Mouse (Mus musculus): ENCODE measurements around the gene Rxra. TPM values are rescaled to one million over a fixed set of nuclear protein-coding genes. Genes with fewer than 3 reads are reported as not detected.

Rxra gene
- polyA plus RNA-seq (2014; fragmentation: Nextera tagmentation; extraction: Ambion mirVana) = 4.2 and 5.2 TPM in 2 replicates

GRCm38 (mm10) chr2:27676106-27676477, at the start of gene Rxra:
Rxra (plus strand) TSS chr2:27676440.
- ATAC-seq (replicated peaks; ENCODE audit: insufficient number of reproducible peaks, low FRiP score, low TSS enrichment) = no peak
- no peaks in the 10 kb centered on the region for H3K36me3 ChIP-seq (ENCODE audit: control insufficient read depth, insufficient read depth, low read length)
- peak within 1 kb of the TSS; percentile 74 for H3K4me3 ChIP-seq (ENCODE audit: low read depth, low read length)
- peak within 1 kb of the TSS; percentile 98 for H3K4me2 ChIP-seq
- H3K4me1 ChIP-seq (ENCODE audit: control insufficient read depth, insufficient read depth, low read length) = peaks cover 43% of the 10 kb centered on the region
- H3K27me3 ChIP-seq (ENCODE audit: control insufficient read depth, insufficient read depth, low read length) = peaks cover 12% of the 10 kb centered on the region; the same call in 1 of the 2 replicates
- H3K9me3 ChIP-seq (replicated peaks; ENCODE audit: control insufficient read depth, low read length) = no peaks in the 10 kb centered on the region
- 5% methylated on average over 16 of the region's 16 CpGs for WGBS (ENCODE audit: insufficient replicate concordance)
- peak within 1 kb of the TSS; percentile 95 for H3K27ac ChIP-seq (ENCODE audit: low read depth, low read length)
- peak within 1 kb of the TSS; percentile 96 for H3K9ac ChIP-seq (ENCODE audit: low read depth, low read length)

- H3K4me2 ChIP-seq = no peak overlapping the region
- no peaks in the 10 kb centered on the region for H3K9me3 ChIP-seq (replicated peaks; ENCODE audit: control insufficient read depth, low read length)
- H3K4me1 ChIP-seq (ENCODE audit: control insufficient read depth, insufficient read depth, low read length) = no peaks in the 10 kb centered on the region
- H3K4me3 ChIP-seq (ENCODE audit: low read depth, low read length) = no peak overlapping the region
- H3K9ac ChIP-seq (ENCODE audit: low read depth, low read length) = no peak overlapping the region
- H3K27me3 ChIP-seq (ENCODE audit: control insufficient read depth, insufficient read depth, low read length) = no peaks in the 10 kb centered on the region
- WGBS (ENCODE audit: insufficient replicate concordance) = 74% methylated on average over 1 of the region's 1 CpGs
- no peak overlapping the region for H3K27ac ChIP-seq (ENCODE audit: low read depth, low read length)
- ATAC-seq (replicated peaks; ENCODE audit: insufficient number of reproducible peaks, low FRiP score, low TSS enrichment) = no peak
- H3K36me3 ChIP-seq (ENCODE audit: control insufficient read depth, insufficient read depth, low read length) = no peaks in the 10 kb centered on the region
Observed at GRCm38 (mm10) chr2:27626604-27627003, 49.6 kb upstream of the Rxra start.

GRCm38 (mm10) chr2:27630601-27631285, 45.5 kb upstream of the Rxra start:
- no peak for ATAC-seq (replicated peaks; ENCODE audit: insufficient number of reproducible peaks, low FRiP score, low TSS enrichment)
- Histone ChIP-seq H3K4me2 (no peak overlapping the region), H3K9me3 (replicated peaks; ENCODE audit: control insufficient read depth, low read length) (no peaks in the 10 kb centered on the region), H3K27me3 (ENCODE audit: control insufficient read depth, insufficient read depth, low read length) (no peaks in the 10 kb centered on the region), H3K4me3 (ENCODE audit: low read depth, low read length) (no peak overlapping the region), H3K9ac (ENCODE audit: low read depth, low read length) (no peak overlapping the region), H3K27ac (ENCODE audit: low read depth, low read length) (no peak overlapping the region), H3K36me3 (ENCODE audit: control insufficient read depth, insufficient read depth, low read length) (no peaks in the 10 kb centered on the region), H3K4me1 (ENCODE audit: control insufficient read depth, insufficient read depth, low read length) (peaks cover 8% of the 10 kb centered on the region)
- 83% methylated on average over 3 of the region's 3 CpGs for WGBS (ENCODE audit: insufficient replicate concordance)

GRCm38 (mm10) chr2:27633471-27633870, 42.8 kb upstream of the Rxra start:
- Histone ChIP-seq H3K4me3 (ENCODE audit: low read depth, low read length) (no peak overlapping the region), H3K9ac (ENCODE audit: low read depth, low read length) (no peak overlapping the region), H3K36me3 (ENCODE audit: control insufficient read depth, insufficient read depth, low read length) (no peaks in the 10 kb centered on the region), H3K4me2 (no peak overlapping the region), H3K4me1 (ENCODE audit: control insufficient read depth, insufficient read depth, low read length) (peaks cover 22% of the 10 kb centered on the region), H3K27ac (ENCODE audit: low read depth, low read length) (no peak overlapping the region), H3K27me3 (ENCODE audit: control insufficient read depth, insufficient read depth, low read length) (no peaks in the 10 kb centered on the region), H3K9me3 (replicated peaks; ENCODE audit: control insufficient read depth, low read length) (no peaks in the 10 kb centered on the region)
- 74% methylated on average over 2 of the region's 2 CpGs for WGBS (ENCODE audit: insufficient replicate concordance)
- ATAC-seq (replicated peaks; ENCODE audit: insufficient number of reproducible peaks, low FRiP score, low TSS enrichment) = no peak

- Histone ChIP-seq H3K9ac (ENCODE audit: low read depth, low read length) (no peak overlapping the region), H3K4me2 (no peak overlapping the region), H3K27me3 (ENCODE audit: control insufficient read depth, insufficient read depth, low read length) (no peaks in the 10 kb centered on the region), H3K4me3 (ENCODE audit: low read depth, low read length) (no peak overlapping the region), H3K27ac (ENCODE audit: low read depth, low read length) (no peak overlapping the region), H3K4me1 (ENCODE audit: control insufficient read depth, insufficient read depth, low read length) (peaks cover 27% of the 10 kb centered on the region), H3K9me3 (replicated peaks; ENCODE audit: control insufficient read depth, low read length) (no peaks in the 10 kb centered on the region), H3K36me3 (ENCODE audit: control insufficient read depth, insufficient read depth, low read length) (no peaks in the 10 kb centered on the region)
- WGBS (ENCODE audit: insufficient replicate concordance) = 24% methylated on average over 1 of the region's 1 CpGs
- ATAC-seq (replicated peaks; ENCODE audit: insufficient number of reproducible peaks, low FRiP score, low TSS enrichment) = no peak
Observed at GRCm38 (mm10) chr2:27634018-27634417, 42.2 kb upstream of the Rxra start.

GRCm38 (mm10) chr2:27635147-27635738, 41.0 kb upstream of the Rxra start:
- H3K27me3 ChIP-seq (ENCODE audit: control insufficient read depth, insufficient read depth, low read length) = no peaks in the 10 kb centered on the region
- peaks cover 31% of the 10 kb centered on the region for H3K4me1 ChIP-seq (ENCODE audit: control insufficient read depth, insufficient read depth, low read length)
- no peak overlapping the region for H3K27ac ChIP-seq (ENCODE audit: low read depth, low read length)
- no peak for ATAC-seq (replicated peaks; ENCODE audit: insufficient number of reproducible peaks, low FRiP score, low TSS enrichment)
- no peak overlapping the region for H3K4me3 ChIP-seq (ENCODE audit: low read depth, low read length)
- 80% methylated on average over 13 of the region's 13 CpGs for WGBS (ENCODE audit: insufficient replicate concordance)
- H3K36me3 ChIP-seq (ENCODE audit: control insufficient read depth, insufficient read depth, low read length) = no peaks in the 10 kb centered on the region
- no peak overlapping the region for H3K4me2 ChIP-seq
- H3K9me3 ChIP-seq (replicated peaks; ENCODE audit: control insufficient read depth, low read length) = no peaks in the 10 kb centered on the region
- no peak overlapping the region for H3K9ac ChIP-seq (ENCODE audit: low read depth, low read length)

- no peak overlapping the region for H3K4me3 ChIP-seq (ENCODE audit: low read depth, low read length)
- peaks cover 41% of the 10 kb centered on the region for H3K4me1 ChIP-seq (ENCODE audit: control insufficient read depth, insufficient read depth, low read length)
- no peaks in the 10 kb centered on the region for H3K27me3 ChIP-seq (ENCODE audit: control insufficient read depth, insufficient read depth, low read length)
- H3K27ac ChIP-seq (ENCODE audit: low read depth, low read length) = peak overlapping the region; percentile 82
- no peak overlapping the region for H3K9ac ChIP-seq (ENCODE audit: low read depth, low read length)
- 14% methylated on average over 1 of the region's 1 CpGs for WGBS (ENCODE audit: insufficient replicate concordance)
- peak; percentile 81 for ATAC-seq (replicated peaks; ENCODE audit: insufficient number of reproducible peaks, low FRiP score, low TSS enrichment)
- H3K36me3 ChIP-seq (ENCODE audit: control insufficient read depth, insufficient read depth, low read length) = no peaks in the 10 kb centered on the region
- no peak overlapping the region; the same call in 1 of the 2 replicates for H3K4me2 ChIP-seq
- no peaks in the 10 kb centered on the region for H3K9me3 ChIP-seq (replicated peaks; ENCODE audit: control insufficient read depth, low read length)
Observed at GRCm38 (mm10) chr2:27636796-27637195, 39.4 kb upstream of the Rxra start.

- no peak overlapping the region for H3K4me2 ChIP-seq
- H3K36me3 ChIP-seq (ENCODE audit: control insufficient read depth, insufficient read depth, low read length) = no peaks in the 10 kb centered on the region
- peaks cover 41% of the 10 kb centered on the region for H3K4me1 ChIP-seq (ENCODE audit: control insufficient read depth, insufficient read depth, low read length)
- H3K9ac ChIP-seq (ENCODE audit: low read depth, low read length) = no peak overlapping the region
- no peaks in the 10 kb centered on the region for H3K9me3 ChIP-seq (replicated peaks; ENCODE audit: control insufficient read depth, low read length)
- WGBS (ENCODE audit: insufficient replicate concordance) = 82% methylated on average over 8 of the region's 8 CpGs
- no peaks in the 10 kb centered on the region for H3K27me3 ChIP-seq (ENCODE audit: control insufficient read depth, insufficient read depth, low read length)
- peak overlapping the region; percentile 43; the same call in 1 of the 2 replicates for H3K27ac ChIP-seq (ENCODE audit: low read depth, low read length)
- no peak for ATAC-seq (replicated peaks; ENCODE audit: insufficient number of reproducible peaks, low FRiP score, low TSS enrichment)
- no peak overlapping the region for H3K4me3 ChIP-seq (ENCODE audit: low read depth, low read length)
Observed at GRCm38 (mm10) chr2:27637281-27637896, 38.9 kb upstream of the Rxra start.
